Mouse (Mus musculus): ENCODE results near the gene Tmem211. TPM values are rescaled to one million over a fixed set of nuclear protein-coding genes. Genes with fewer than 3 reads are reported as not detected.

The Tmem211 gene
- total RNA-seq (2023): not detected

GRCm38 (mm10) chr5:113226632-113227102 is at the start of gene Tmem211:
Gene Tmem211, plus strand, starts transcription at chr5:113226909.

GRCm38 (mm10) chr5:113221147-113221865 is 5.4 kb upstream of the Tmem211 start, which contains the start of gene 2900026A02Rik:
Gene 2900026A02Rik, minus strand, starts transcription at chr5:113221236.

Other genes with a start within 250 kb of the Tmem211 start
- gene Grk3, start 211.1 kb upstream of the Tmem211 start, total RNA-seq (2023): 5.7 TPM
- not detected for gene Crybb2, start 156.8 kb upstream of the Tmem211 start, total RNA-seq (2023)
- gene Crybb3, start 145.3 kb upstream of the Tmem211 start, total RNA-seq (2023): not detected
- 0.73 TPM for gene 2900026A02Rik, start 5.7 kb upstream of the Tmem211 start, total RNA-seq (2023)
- not detected for gene Sgsm1, start 83.9 kb downstream of the Tmem211 start, total RNA-seq (2023)
- not detected for gene Aym1, start 130.4 kb downstream of the Tmem211 start, total RNA-seq (2023)

Measured in CD4-positive naive resting alpha-beta T cell, adult 76 days (primary cell).